Mouse (Mus musculus) MN1 (cell line): ENCODE measurements around the gene Pard3b.

Experiments used
- DNase-seq: peaks from one replicate; pipeline ENCODE4 v3.0.0-alpha.2; 2016; ENCODE audit warnings: low spot score

Pard3b gene

GRCm38 (mm10) chr1:62636906-62637673, 998.5 kb downstream of the Pard3b start:
- no peak for DNase-seq

DNA sequence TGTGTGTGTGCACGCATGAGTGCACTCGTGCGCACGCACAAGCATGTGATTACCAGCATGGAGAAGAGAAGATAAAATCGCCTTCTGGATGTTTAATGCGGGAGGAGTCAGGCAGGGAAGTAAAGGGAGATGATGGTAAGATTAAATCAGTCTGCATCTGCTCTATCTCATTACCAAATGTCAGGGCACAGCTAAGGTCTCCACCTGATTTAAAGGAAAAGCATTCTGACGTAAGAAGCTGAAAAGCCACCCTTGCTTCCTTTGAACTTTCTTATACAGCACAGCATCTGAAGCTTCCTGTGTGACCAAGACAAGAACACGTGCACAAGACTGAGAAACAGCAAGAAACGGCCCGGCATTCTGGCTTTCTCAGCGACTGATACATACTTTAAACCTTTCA, 1000.4 kb downstream of the Pard3b start:
- DNase-seq = peak; percentile 72

DNA sequence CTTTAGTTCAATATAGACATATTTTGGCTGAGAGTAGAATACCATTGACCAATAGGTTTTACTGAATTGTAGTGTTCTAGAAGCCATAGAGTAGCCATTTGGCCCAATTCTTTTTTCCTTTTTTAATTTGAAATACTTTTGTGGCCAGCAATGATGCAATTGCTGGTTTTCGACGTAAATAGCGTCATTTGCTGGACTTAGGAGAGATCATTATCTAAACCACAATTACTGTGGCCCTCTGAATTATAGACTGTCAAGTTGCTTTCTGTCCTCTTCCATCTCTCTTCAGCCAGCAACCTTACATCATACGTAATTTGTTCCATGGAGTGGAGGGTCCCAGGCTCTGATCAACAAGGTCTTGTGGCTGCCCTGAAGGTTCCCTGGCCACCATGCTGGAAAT, 1000.8 kb downstream of the Pard3b start:
- DNase-seq = peak; percentile 46

GRCm38 (mm10) chr1:62644631-62645278, 1006.1 kb downstream of the Pard3b start:
- no peak for DNase-seq

GRCm38 (mm10) chr1:62646812-62647211, 1008.2 kb downstream of the Pard3b start:
- DNase-seq = no peak

GRCm38 (mm10) chr1:62648116-62648515, 1009.5 kb downstream of the Pard3b start:
- DNase-seq = no peak

DNA sequence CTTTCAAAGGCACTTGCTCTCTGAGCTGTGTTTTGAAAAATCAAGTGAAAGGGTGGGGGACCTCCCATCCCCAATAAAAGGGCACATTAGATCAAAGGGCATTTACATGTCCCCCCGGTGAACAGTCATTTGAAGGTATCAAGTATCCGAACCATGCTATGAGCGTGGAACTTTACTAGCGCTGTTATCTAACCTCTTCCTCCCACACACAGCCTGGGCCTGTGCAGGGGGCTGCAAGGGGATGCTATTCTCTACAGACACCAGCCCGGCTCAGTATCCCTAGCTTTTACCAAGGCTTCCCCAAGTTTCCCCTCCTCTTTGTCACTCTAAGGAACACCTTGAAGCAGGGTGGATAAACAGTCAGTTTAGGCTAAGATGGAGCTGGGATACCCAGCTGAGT, 1010.0 kb downstream of the Pard3b start:
- no peak for DNase-seq

DNA sequence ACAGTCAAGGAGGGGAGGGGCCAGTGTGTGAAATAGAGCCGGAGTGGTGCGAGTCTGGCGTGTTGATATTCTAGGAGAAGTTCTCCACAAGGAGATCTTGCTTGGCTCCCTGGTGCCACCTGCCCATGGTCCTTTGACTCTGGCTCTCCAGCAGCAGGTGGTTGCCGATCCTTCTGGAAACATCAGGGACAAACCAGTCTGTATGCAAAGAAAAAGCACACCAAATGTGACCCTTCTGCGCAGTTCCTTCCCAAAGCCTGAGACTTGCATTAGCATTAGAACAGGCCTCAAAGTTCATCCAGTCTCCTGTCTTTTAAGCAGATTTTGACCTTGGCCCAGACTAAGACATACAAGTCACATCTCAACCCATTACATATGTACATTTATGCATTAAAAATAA, 1011.9 kb downstream of the Pard3b start:
- DNase-seq = no peak

DNA sequence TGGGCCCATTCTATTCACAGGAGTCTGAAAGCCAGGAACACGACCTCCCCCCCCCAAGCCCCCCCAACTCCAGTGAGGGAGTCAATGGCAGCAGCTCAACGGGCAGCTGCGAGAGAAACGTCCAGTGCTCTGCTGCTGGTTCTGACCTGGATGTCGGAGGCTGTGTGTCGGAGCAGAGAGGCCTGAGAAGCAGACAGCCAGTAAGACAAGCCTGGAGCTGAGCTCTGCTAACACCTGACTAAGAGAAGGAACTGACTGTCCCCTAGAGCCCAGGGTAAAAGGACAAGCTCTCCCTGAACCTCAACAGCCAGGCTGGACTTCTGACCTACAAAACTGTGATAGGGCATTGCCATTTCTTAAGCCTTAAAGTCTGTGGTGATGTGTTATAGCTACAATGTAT, 1015.8 kb downstream of the Pard3b start:
- DNase-seq = no peak

- DNase-seq = peak; percentile 14
These were observed 1026.5 kb downstream of the Pard3b start for GRCm38 (mm10) chr1:62664960-62665645.

GRCm38 (mm10) chr1:62665771-62666730, 1027.4 kb downstream of the Pard3b start:
- no peak for DNase-seq

DNA sequence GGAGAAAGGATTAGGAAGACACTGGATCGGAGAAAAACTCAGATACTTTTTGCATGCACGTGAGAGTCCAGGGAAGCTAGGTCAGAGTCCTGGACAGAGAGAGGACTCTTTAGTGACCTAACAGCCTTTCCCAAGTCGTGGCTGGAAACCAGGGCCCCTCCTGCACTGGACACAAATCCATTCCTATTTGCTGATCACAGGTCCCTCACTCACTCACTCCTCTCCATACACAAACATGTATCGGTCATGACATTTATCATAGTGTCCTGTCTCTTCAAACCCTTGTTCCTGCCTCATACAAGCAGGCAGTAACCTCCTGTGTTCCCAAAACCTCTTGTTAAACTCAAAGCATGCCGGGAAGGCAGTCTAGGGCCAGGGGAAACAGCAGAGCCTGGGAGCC, 1028.2 kb downstream of the Pard3b start:
- no peak for DNase-seq

- no peak for DNase-seq
These were observed 1040.2 kb downstream of the Pard3b start for GRCm38 (mm10) chr1:62678611-62679344.

- DNase-seq = no peak
These were observed 1040.8 kb downstream of the Pard3b start for GRCm38 (mm10) chr1:62679466-62679865.

DNA sequence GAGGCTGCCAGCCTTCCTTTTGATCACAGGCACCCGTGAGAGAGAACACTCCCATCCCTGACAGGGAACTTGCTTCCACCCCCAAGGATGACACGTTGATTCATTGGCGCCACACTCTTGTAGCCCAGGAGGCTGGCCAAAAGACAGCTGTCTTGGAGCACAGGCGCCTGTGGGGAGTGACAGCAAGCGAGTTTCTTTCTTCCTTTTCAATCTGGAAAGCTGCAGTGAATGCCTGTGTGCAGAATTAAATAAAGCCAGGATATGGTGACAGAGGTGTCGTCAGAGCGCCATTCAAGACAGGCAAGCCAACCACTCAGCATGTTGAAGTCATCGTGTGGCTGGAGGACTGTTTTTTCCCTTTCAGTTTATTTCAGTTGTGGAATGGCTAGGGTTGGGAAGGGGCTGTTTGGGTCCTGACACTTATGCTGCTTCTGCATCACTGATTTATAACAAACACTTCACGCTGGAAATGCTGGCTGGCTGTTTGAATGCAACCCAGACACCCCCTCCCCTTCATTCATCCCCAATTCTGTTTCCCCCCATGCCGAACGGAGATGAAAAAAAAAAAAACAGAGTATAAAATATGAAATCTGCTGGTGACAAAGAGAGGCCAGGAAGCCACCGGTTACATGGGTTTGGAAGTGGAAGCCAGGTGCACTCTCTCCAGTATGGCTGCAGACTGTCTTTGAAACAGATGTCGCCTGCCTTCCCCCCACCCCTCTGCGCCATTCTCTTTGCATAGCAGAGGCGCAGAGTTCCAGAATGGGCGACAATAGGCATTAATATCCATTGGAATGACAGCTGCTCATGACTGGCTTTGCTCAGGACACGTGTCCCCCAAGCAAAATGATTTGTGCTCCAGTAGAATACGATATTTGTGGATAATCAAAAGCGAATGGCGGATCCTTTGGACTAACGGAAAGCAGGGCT, 1044.1 kb downstream of the Pard3b start:
- no peak for DNase-seq

GRCm38 (mm10) chr1:62683498-62683897, 1044.9 kb downstream of the Pard3b start:
- no peak for DNase-seq

GRCm38 (mm10) chr1:62687511-62687910, 1048.9 kb downstream of the Pard3b start:
- no peak for DNase-seq

DNA sequence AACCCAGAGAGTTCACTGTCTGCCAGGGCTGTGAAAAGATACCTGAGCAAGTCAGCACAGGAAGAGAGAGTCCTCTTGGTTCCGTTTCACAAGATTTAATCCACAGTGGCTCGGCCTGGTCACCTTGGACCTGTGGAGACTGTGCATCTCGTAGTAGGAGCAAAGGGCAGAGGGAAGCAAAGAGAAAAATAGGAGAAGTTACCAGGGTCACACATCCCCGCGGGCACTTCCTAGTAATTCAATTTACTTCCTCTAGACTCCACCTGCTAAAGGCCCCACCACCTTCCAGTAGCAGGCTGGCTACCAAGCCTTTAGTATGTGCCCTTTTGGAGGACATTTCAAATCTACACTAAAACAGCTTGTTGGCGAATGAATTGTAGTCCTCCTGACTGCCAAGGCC, 1052.6 kb downstream of the Pard3b start:
- no peak for DNase-seq
